Mouse (Mus musculus): ENCODE results near the gene Usp19.

The Usp19 gene

GRCm38 (mm10) chr9:108499943-108500342 is 9.5 kb downstream of the Usp19 start:
- no peak for DNase-seq

GRCm38 (mm10) chr9:108506901-108507300 is 16.5 kb downstream of the Usp19 start:
- DNase-seq, result no peak

- DNase-seq, result peak; percentile 97
Measured at GRCm38 (mm10) chr9:108507619-108508434, 17.4 kb downstream of the Usp19 start, which contains the start of gene Qars. Gene Qars, plus strand, starts transcription at chr9:108507706.

GRCm38 (mm10) chr9:108508776-108509175 is 18.4 kb downstream of the Usp19 start:
- no peak for DNase-seq

GRCm38 (mm10) chr9:108516380-108517251 is 26.2 kb downstream of the Usp19 start, which contains the start of gene Qrich1:
Gene Qrich1, plus strand, starts transcription at chr9:108516806.
- DNase-seq, result peak; percentile 100

- peak; percentile 95 for DNase-seq
Measured at GRCm38 (mm10) chr9:108517253-108517930, 27.0 kb downstream of the Usp19 start.

GRCm38 (mm10) chr9:108517931-108518332 is 27.5 kb downstream of the Usp19 start:
- peak; percentile 73 for DNase-seq

- DNase-seq, result no peak
Measured at GRCm38 (mm10) chr9:108521604-108522003, 31.2 kb downstream of the Usp19 start.

GRCm38 (mm10) chr9:108523341-108523740 is 32.9 kb downstream of the Usp19 start:
- no peak for DNase-seq

GRCm38 (mm10) chr9:108525400-108525799 is 35.0 kb downstream of the Usp19 start:
- DNase-seq, result no peak

- DNase-seq, result no peak
Measured at GRCm38 (mm10) chr9:108530954-108531353, 40.6 kb downstream of the Usp19 start.

GRCm38 (mm10) chr9:108531496-108531895 is 41.1 kb downstream of the Usp19 start:
- no peak for DNase-seq

- DNase-seq, result no peak
Measured at GRCm38 (mm10) chr9:108540846-108541245, 50.4 kb downstream of the Usp19 start.

- DNase-seq, result no peak
Measured at GRCm38 (mm10) chr9:108545986-108546385, 55.6 kb downstream of the Usp19 start.

- no peak for DNase-seq
Measured at GRCm38 (mm10) chr9:108546875-108547274, 56.5 kb downstream of the Usp19 start.
